19 mouse cellular contexts compared by ENCODE assay signal in the genomic region with DNA sequence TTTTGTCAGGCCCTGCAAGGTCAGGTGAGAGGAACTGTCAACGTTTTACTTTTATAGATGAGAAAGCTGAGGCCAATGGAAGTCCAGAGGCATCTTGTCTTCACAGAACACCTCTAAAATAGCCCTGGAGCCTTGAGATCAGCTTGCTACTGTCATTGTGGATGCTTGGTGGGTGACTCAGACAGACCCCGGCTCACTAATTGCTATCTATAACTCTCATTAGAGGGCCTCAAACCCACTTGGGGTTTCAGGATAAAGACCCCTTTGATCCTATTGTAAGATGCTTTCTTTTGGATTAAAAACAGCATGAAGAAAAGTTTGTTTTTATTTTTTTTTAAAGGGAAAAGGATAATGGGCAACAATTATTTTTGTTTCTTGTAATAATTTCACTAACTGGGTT. TPM values are rescaled to one million over a fixed set of nuclear protein-coding genes. Genes with fewer than 3 reads are reported as not detected.
DNase-seq lines count a peak whose midpoint lies in the region; ATAC-seq and TF ChIP-seq lines count a peak whose summit lies in the region.
"Had no signal": no experiment of that assay in that cellular context is flagged by ENCODE, and none has a peak within 500 bp of the region (broad histone marks: within the 10 kb centered on the region; RNA-seq: fewer than 3 reads in every experiment).

No protein-coding gene starts in this region.

- no peaks in the 10 kb centered on the region for H3K27me3 ChIP-seq in hindbrain, embryonic 12.5 days
- H3K27me3 ChIP-seq in hindbrain, embryonic 11.5 days (ENCODE audit: control insufficient read depth, insufficient read depth, low read length) = no peaks in the 10 kb centered on the region
- H3K27me3 ChIP-seq in midbrain, embryonic 15.5 days (replicated peaks) = no peaks in the 10 kb centered on the region
- H3K27me3 ChIP-seq in midbrain, postnatal 0 days (ENCODE audit: insufficient read depth, low read length) = no peaks in the 10 kb centered on the region
- no peaks in the 10 kb centered on the region for H3K27me3 ChIP-seq in hindbrain, embryonic 16.5 days (replicated peaks; ENCODE audit: control insufficient read depth, insufficient read depth, low read length)
- H3K27me3 ChIP-seq: neural tube, embryonic 12.5 days had no signal

- H3K27ac ChIP-seq in hindbrain, embryonic 12.5 days = peak overlapping the region; percentile 57; the same call in 1 of the 2 replicates
- H3K27ac ChIP-seq in hindbrain, embryonic 11.5 days (ENCODE audit: low read depth, low read length) = no peak overlapping the region
- 0 out of 2 replicates have a peak overlapping the region, but pooled peaks have one; percentile 14 for H3K27ac ChIP-seq in midbrain, embryonic 15.5 days
- H3K27ac ChIP-seq in midbrain, postnatal 0 days (ENCODE audit: low read depth, low read length) = no peak overlapping the region
- peak overlapping the region; percentile 10; the same call in 1 of the 2 replicates for H3K27ac ChIP-seq in hindbrain, embryonic 16.5 days (ENCODE audit: low read depth, low read length)
- H3K27ac ChIP-seq: embryonic facial prominence, embryonic 13.5 days; limb, embryonic 10.5 days; neural tube, embryonic 12.5 days had no signal

- H3K9me3 ChIP-seq in hindbrain, embryonic 12.5 days (replicated peaks) = no peaks in the 10 kb centered on the region
- no peaks in the 10 kb centered on the region for H3K9me3 ChIP-seq in hindbrain, embryonic 11.5 days (ENCODE audit: control insufficient read depth, low read length)
- no peaks in the 10 kb centered on the region for H3K9me3 ChIP-seq in midbrain, embryonic 15.5 days
- H3K9me3 ChIP-seq in midbrain, postnatal 0 days (ENCODE audit: low read length) = no peaks in the 10 kb centered on the region
- H3K9me3 ChIP-seq in hindbrain, embryonic 16.5 days (ENCODE audit: control insufficient read depth, low read length) = no peaks in the 10 kb centered on the region
- H3K9me3 ChIP-seq: embryonic facial prominence, embryonic 13.5 days; limb, embryonic 10.5 days; neural tube, embryonic 12.5 days had no signal

- no peak overlapping the region for H3K4me3 ChIP-seq in hindbrain, embryonic 12.5 days
- H3K4me3 ChIP-seq in hindbrain, embryonic 11.5 days (ENCODE audit: low read depth, low read length) = no peak overlapping the region
- H3K4me3 ChIP-seq in midbrain, embryonic 15.5 days = no peak overlapping the region
- no peak overlapping the region for H3K4me3 ChIP-seq in midbrain, postnatal 0 days (ENCODE audit: low read depth, low read length)
- H3K4me3 ChIP-seq in hindbrain, embryonic 16.5 days (ENCODE audit: low read length) = no peak overlapping the region
- H3K4me3 ChIP-seq: embryonic facial prominence, embryonic 13.5 days; limb, embryonic 10.5 days; neural tube, embryonic 12.5 days had no signal

- H3K9ac ChIP-seq in hindbrain, embryonic 12.5 days = no peak overlapping the region
- no peak overlapping the region for H3K9ac ChIP-seq in hindbrain, embryonic 11.5 days (ENCODE audit: low read depth, low read length)
- H3K9ac ChIP-seq in midbrain, embryonic 15.5 days = no peak overlapping the region
- no peak overlapping the region for H3K9ac ChIP-seq in midbrain, postnatal 0 days (replicated peaks; ENCODE audit: low read length, poor library complexity, severe bottlenecking)
- H3K9ac ChIP-seq in hindbrain, embryonic 16.5 days (ENCODE audit: low read depth, low read length) = no peak overlapping the region
- H3K9ac ChIP-seq: embryonic facial prominence, embryonic 13.5 days; liver, postnatal 0 days; neural tube, embryonic 12.5 days had no signal

- TF ChIP-seq CTCF in midbrain, postnatal 0 days (IDR thresholded peaks at IDR 0.05) = no peak

- no peak overlapping the region for H3K4me2 ChIP-seq in hindbrain, embryonic 12.5 days (replicated peaks)
- no peak overlapping the region for H3K4me2 ChIP-seq in hindbrain, embryonic 11.5 days (replicated peaks; ENCODE audit: low read depth, low read length)
- H3K4me2 ChIP-seq in midbrain, embryonic 15.5 days = no peak overlapping the region
- H3K4me2 ChIP-seq in midbrain, postnatal 0 days (ENCODE audit: low read depth, low read length, poor library complexity, severe bottlenecking) = no peak overlapping the region
- H3K4me2 ChIP-seq in hindbrain, embryonic 16.5 days (ENCODE audit: low read length) = no peak overlapping the region
- H3K4me2 ChIP-seq: embryonic facial prominence, embryonic 13.5 days; neural tube, embryonic 12.5 days had no signal

- H3K36me3 ChIP-seq in hindbrain, embryonic 12.5 days = peaks cover 7% of the 10 kb centered on the region; the same call in 1 of the 2 replicates
- H3K36me3 ChIP-seq in hindbrain, embryonic 11.5 days (ENCODE audit: control insufficient read depth, insufficient read depth, low read length) = no peaks in the 10 kb centered on the region
- H3K36me3 ChIP-seq in midbrain, embryonic 15.5 days (replicated peaks) = peaks cover 11% of the 10 kb centered on the region; the same call in 1 of the 2 replicates
- H3K36me3 ChIP-seq in midbrain, postnatal 0 days (ENCODE audit: insufficient read depth, low read length) = peaks cover 50% of the 10 kb centered on the region
- peaks cover 12% of the 10 kb centered on the region for H3K36me3 ChIP-seq in hindbrain, embryonic 16.5 days (ENCODE audit: control insufficient read depth, insufficient read depth, low read length)
- H3K36me3 ChIP-seq: embryonic facial prominence, embryonic 13.5 days; limb, embryonic 10.5 days had no signal

- peaks cover 21% of the 10 kb centered on the region for H3K4me1 ChIP-seq in hindbrain, embryonic 12.5 days
- no peaks in the 10 kb centered on the region; the same call in 1 of the 2 replicates for H3K4me1 ChIP-seq in hindbrain, embryonic 11.5 days (replicated peaks; ENCODE audit: control insufficient read depth, insufficient read depth, low read length)
- peaks cover 22% of the 10 kb centered on the region for H3K4me1 ChIP-seq in midbrain, embryonic 15.5 days
- no peaks in the 10 kb centered on the region for H3K4me1 ChIP-seq in midbrain, postnatal 0 days (ENCODE audit: insufficient read depth, low read length)
- peaks cover 10% of the 10 kb centered on the region for H3K4me1 ChIP-seq in hindbrain, embryonic 16.5 days (ENCODE audit: control insufficient read depth, insufficient read depth, low read depth, low read length)

- ATAC-seq in hindbrain, embryonic 12.5 days (ENCODE audit: low FRiP score) = no peak
- no peak for ATAC-seq in hindbrain, embryonic 11.5 days (ENCODE audit: low FRiP score)
- no peak for ATAC-seq in midbrain, embryonic 15.5 days (replicated peaks)
- no peak for ATAC-seq in midbrain, postnatal 0 days (ENCODE audit: low FRiP score)
- no peak for ATAC-seq in hindbrain, embryonic 16.5 days
- ATAC-seq in megakaryocyte progenitor cell, adult 5-6 weeks (replicated peaks; ENCODE audit: poor library complexity) = no peak
- ATAC-seq: liver, postnatal 0 days had no signal

- DNase-seq in hindbrain, embryonic 11.5 days (ENCODE audit: low spot score) = no peak
- DNase-seq in midbrain, postnatal 0 days (ENCODE audit: low spot score) = no peak
- DNase-seq in cerebellum, postnatal 25 days = no peak
- DNase-seq: adrenal gland, adult 8-10 months; cerebellum, adult 9-11 months; gastrocnemius, postnatal 25 days; heart, postnatal 14 days; kidney, adult 8-10 months; kidney, postnatal 14 days; liver, postnatal 0 days; lung, postnatal 10 days; thymus, postnatal 14 days had no signal

- WGBS in hindbrain, embryonic 12.5 days = 49% methylated on average over 2 of the region's 2 CpGs
- WGBS in hindbrain, embryonic 11.5 days = 74% methylated on average over 2 of the region's 2 CpGs
- WGBS in midbrain, embryonic 15.5 days = 17% methylated on average over 2 of the region's 2 CpGs
- WGBS in midbrain, postnatal 0 days = 24% methylated on average over 2 of the region's 2 CpGs
- 35% methylated on average over 2 of the region's 2 CpGs for WGBS in hindbrain, embryonic 16.5 days

RNA-seq across cellular contexts. Expression of a gene that starts 58.4 kb away (rescaled TPM):
- 235 and 238 TPM in 2 replicates for polyA plus RNA-seq in hindbrain, embryonic 12.5 days (2016; fragmentation: Nextera tagmentation; extraction: Ambion mirVana)
- 273 and 287 TPM in 2 replicates for polyA plus RNA-seq in hindbrain, embryonic 11.5 days (2014; fragmentation: Nextera tagmentation; extraction: Ambion mirVana)
- polyA plus RNA-seq in midbrain, embryonic 15.5 days (2015; fragmentation: Nextera tagmentation; extraction: Ambion mirVana) = 192 and 206 TPM in 2 replicates
- total RNA-seq in midbrain, postnatal 0 days (2014; rRNA removed) = 104 and 112 TPM in 2 replicates
- 145 and 153 TPM in 2 replicates for polyA plus RNA-seq in midbrain, postnatal 0 days (2015; fragmentation: Nextera tagmentation; extraction: Ambion mirVana)
- polyA plus RNA-seq in hindbrain, embryonic 16.5 days (2015; fragmentation: Nextera tagmentation; extraction: Ambion mirVana) = 197 TPM in 2 replicates
- total RNA-seq in megakaryocyte progenitor cell, adult 5-6 weeks (2015) = 113 and 148 TPM in 2 replicates
- total RNA-seq in megakaryocyte progenitor cell, adult 5-6 weeks (2017) = 157 and 159 TPM in 2 replicates

Comparison
In these comparisons a context has a peak if more than half of its experiments do, and no peak if none do; other contexts are left out.
1. H3K27ac ChIP-seq: peak in hindbrain, embryonic 12.5 days (single experiment), midbrain, embryonic 15.5 days (single experiment) and hindbrain, embryonic 16.5 days (single experiment); none in hindbrain, embryonic 11.5 days (single experiment) and midbrain, postnatal 0 days (single experiment).